Mouse (Mus musculus): ENCODE measurements around the gene Manba. TPM values are rescaled to one million over a fixed set of nuclear protein-coding genes. Genes with fewer than 3 reads are reported as not detected.
"Not testable (repeated sequence)": the region's sequence is repeated elsewhere in the genome, so short reads cannot be mapped to it uniquely, and the experiment has no call there.

Manba gene
- total RNA-seq, 2 experiments from 2014 or later: 16.3 to 17.6 TPM

DNA sequence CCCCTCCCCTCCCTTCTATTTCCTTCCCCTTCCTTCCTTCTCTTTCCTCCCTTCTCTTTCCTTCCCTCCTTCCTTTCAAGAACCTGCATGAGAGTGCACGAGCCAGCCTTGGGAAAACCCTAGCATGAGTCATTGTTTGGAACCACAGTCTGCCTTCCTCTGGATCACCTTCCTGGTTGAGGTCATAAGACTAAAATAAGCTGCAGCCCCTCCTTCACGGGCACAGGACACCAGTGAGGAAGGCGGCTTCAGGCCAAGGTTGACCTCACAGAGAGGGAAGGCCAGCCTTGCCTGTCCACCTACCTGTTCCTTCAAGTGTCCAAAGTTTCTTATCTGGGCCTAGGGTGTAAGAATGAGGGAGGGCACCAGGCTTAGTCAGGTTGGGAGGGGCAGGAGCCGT lies 36.6 kb downstream of the Manba start:
- intact Hi-C loops (cut with DNase I): loop anchor here (2.0 kb wide), 1 partner anchor 83 kb away; the partner anchor contains the start of gene Ube2d3
- DNase-seq: peak; percentile 85

DNA sequence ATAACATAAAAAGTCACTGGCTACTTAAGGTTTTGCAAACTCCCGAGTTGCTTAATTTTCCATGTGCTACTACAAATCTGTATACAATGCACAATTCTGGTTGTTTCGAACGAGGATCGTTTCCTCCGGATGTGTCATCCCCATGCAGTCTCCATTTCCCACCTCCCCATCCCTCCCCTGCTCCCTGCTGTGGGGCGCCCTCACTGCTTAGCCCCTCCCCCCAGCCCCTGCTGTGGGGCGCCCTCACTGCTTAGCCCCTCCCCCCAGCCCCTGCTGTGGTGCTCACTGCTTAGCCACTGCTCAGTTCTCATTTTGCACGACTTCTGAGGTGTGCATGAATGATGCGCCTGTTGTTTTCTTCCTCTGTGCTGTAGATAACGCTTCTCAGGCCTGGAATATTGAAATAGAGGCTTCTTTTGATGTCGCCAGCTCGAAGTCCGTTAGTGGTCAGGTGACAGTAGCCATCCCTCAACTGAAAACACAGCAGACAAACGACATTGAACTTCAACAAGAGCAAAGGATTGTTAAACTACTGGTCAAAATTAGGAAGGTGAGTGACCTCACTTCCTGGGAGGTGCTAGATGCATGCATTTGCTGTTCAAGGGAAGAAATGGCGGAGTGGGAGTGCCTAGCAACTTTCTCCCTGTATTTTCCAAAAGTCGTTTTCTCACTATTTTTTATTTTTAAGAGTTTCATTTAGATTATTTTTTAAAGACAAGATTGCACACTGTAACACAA lies 37.4 kb downstream of the Manba start:
- intact Hi-C loops (cut with DNase I): no loop called here

DNA sequence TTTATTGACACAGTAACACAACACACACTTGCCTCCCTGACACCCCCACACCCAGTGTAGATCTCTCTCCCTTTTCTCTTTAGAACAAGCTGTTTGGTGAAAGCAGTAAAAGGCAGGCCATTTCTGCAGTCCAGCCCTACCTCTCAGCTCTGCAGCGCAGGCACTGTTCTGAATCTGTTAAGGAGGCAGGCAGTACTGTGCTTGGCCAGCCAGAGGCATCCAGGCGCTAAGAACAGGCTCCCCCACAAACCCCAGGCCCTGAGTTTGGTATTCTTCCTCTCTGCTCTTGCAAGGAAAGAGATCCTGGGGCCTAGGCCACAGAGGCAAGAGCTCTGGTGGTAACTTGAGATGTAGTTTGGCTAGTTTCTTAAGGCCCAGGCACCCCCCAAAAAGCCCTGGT lies 39.5 kb downstream of the Manba start:
- DNase-seq; intact Hi-C loops (cut with DNase I): not testable (repeated sequence)

More for the DNA sequence above, 37.4 kb downstream of the Manba start:
- no peak for DNase-seq

DNA sequence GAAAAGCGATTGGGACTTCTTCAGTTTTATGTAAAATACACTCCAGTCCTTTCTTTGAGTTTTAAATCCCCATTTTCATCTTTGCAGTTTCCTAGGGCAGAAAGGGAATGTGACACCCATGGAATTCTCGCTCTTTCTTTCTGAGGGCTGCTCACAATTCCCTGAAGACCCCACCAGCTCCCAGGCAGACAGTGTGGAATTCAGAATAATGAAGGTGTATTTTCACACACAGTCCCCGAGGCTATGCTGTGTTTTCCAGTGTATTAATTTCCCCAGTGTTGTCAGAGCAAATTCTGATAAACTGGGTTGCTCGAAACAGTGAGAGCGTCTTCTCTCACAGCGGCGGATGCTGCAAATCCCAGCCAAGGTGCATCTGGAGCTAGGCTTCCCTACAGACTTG lies 44.3 kb downstream of the Manba start:
- DNase-seq: no peak
- intact Hi-C loops (cut with DNase I): loop anchor here (5.0 kb wide), 2 partner anchors 42 to 127 kb away; partner anchors contain the start of gene Manba

DNA sequence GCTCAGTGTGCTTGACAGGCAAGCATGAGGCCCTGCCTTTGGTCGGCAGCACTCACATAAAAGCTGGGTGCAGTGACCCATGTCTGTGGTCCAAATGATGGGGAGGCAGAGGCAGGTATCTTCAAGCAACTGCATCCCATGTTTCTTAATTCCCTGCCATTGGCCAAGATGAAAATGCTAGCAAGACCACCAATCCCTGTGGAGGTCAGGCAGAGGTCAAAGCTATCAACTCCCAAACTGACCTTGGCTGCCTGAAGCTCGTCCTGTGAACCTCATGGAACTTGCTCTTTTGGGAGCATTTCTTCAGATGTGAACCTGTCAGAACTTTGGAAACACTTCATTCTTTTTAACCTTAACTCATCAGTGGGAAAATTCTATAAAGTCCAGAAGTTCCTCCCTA lies 46.4 kb downstream of the Manba start:
- no peak for DNase-seq
- intact Hi-C loops (cut with DNase I): loop anchor here (5.0 kb wide), 2 partner anchors 44 to 129 kb away; partner anchors contain the start of gene Manba

DNA sequence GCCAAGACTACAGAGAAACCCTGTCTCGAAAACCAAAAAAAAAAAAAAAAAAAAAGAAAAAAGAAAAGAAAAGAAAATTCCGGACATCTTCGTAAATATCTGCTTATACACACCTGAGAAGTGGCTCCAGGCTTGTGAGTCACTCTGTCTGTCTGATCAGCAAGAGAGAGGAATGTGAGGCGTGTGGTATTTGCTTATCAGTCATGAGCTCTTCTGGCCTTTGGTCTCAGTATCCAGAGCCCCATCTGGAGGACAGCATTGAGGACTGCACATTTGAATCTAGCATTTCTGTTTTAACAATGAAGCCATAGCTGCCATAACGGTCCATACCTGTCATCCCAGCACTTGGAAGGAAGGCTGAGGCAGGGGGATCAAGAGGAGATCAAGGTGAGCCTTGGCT lies 48.7 kb downstream of the Manba start:
- no peak for DNase-seq
- intact Hi-C loops (cut with DNase I): loop anchor here (5.0 kb wide), 2 partner anchors 47 to 132 kb away; partner anchors contain the start of gene Manba

DNA sequence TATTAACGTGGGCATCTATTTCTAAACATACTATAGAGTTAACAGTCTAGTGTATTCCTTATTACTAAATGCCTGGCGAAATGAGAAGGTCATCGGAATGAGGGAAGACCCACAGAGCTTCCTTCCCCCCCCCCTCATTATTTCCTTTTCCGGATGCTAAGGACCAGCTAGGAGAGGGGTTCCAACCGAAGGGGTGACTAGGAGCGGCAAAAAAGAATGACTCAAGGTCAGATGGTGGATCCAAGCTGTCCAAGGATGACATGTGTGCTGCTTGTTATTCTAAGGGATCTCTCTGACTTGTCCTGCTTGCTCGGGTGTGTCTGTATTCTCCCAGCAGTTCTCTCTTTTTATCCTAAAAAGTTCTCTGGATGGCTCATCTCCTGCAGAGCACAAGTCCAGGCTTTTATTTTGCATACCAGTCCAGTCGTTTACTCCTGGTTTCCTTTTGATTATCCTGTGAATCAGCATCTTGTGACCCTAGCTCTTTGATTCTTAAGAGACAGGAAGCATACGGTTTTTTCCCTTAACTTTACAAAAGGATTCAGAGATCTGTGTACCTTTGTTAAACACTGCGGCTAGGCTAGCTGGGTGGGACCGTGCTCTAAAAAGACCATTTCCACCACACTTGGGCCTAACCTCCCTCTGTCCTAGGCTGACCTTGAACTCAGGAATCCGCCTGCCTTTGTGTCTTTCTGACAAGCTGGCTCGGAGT lies 61.0 kb downstream of the Manba start:
- no peak for DNase-seq
- intact Hi-C loops (cut with DNase I): no loop called here

DNA sequence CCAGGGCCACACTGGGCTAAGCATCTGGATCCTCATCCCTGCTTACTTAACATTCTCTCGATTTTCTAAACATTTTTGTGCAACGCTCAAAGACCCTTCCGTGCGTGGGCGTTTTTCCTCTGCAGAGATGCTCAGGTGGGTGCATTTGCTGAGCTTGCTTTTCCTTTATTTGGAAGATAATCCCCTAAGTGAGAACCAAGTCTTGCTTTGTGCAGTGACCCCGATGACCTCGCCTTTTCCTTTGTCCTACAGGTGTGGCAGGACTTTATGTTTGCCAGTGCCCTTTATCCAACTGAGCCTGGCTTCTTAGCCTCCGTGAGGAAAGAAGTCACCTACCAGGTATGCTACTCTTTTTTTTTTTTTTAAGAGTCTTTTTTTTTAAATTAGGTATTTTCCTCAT lies 61.9 kb downstream of the Manba start:
- DNase-seq: no peak
- intact Hi-C loops (cut with DNase I): no loop called here

DNA sequence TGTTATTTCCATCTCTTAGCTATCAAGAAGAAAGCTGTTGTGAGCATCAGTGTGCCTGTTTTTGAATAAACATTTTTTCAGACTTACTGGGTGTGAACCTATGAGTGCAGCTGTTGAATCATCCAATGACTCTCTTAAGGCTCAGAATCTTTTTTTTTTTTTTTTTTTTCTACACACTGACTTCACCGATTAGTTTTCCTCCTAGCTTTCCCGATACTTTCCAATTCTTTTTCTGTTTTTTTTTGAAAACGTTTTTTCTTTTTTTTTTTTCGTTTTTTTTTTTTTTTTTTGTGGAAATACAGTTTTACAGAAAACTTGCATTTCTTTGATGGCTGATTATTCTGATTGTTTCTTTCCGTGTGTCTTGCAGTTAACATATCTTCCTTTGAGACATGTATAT lies 67.5 kb downstream of the Manba start:
- DNase-seq: no peak
- intact Hi-C loops (cut with DNase I): no loop called here

DNA sequence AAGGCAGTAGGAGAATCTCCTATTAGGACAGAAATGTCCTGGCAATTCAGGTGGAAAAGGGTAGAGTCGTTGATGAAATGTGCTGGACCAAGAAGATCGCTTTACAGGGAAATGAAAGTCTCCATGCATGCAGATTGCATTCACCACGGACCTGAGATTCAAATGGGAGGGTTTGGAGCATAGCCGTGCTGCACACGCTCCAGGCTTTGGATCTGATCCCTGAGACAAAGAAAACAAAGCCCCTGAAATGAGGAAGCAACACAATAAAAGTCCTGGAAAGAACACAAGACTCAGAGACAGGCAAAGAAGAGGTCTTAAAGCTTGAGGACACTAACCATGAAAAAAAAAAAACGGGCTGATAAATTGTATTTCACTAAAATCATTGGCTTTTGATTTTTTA lies 69.8 kb downstream of the Manba start:
- intact Hi-C loops (cut with DNase I): no loop called here
- DNase-seq: no peak

DNA sequence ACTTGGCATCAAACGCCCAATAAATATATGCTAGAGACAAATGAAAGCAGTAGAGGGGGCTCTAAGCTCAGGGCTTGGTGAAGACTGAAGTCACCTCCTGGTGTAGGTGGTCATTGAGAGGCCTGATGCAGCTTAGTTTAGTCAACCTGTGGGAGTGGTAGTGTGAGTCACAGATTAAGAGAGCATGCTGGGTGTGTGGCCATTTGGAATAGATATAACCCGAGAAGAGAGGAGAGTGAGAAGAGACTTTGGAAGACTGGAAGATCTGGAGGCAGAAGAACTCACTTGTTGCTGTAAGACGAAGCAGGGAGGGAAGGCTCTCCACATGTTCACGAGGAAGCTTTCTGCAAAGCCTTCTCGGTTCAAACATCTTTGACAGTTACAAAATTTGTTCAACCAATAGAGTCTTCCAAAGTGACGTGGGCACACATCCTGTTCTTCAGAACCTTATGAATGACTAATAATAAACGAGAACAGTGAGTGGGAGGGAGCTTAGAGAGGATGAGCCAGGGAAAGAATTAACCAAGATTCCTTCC lies 70.7 kb downstream of the Manba start:
- intact Hi-C loops (cut with DNase I): loop anchor here (2.0 kb wide), 1 partner anchor 157 kb away; no protein-coding TSS in a partner anchor
- peak in 1 of 2 experiments; percentile 39 for DNase-seq

DNA sequence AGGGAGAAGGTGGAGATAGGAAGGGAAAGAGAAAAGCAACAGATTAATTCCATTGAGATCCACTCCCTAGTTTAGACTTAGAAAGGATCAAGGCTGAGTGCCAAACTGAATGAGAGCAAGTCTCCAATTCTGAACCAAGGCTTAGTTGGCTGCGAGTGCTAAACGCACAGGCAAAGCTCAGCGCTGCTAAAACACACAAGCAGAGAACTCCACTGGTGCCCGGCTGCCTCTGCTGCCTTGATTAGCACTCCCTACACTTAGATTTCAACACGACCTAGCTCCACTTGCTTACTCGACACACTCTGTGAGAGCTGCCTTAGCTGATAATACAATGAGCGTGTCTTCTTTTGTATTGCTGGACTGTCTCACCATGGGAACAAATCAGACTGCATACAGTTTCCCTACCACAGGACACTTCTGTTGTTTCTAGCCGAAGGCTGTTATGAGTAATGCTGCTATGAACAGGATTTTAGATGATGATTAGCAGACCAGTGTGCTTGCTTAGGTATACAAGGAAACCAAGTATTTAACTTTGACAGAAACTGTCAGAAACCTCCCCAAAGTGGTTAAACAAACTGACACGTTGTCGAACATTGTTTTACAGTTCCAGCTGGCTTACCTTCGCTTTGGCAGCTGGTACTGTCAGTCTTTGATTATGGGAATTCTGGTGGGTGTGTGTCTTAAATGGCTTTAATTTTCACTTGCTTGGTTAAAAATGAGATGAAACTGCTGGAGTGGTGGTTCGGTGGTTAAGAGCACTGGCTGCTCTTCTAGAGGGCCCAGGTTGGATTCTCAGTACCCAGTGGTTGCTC lies 71.6 kb downstream of the Manba start:
- DNase-seq: peak in 1 of 2 experiments; percentile 27
- intact Hi-C loops (cut with DNase I): loop anchor here (2.0 kb wide), 1 partner anchor 156 kb away; no protein-coding TSS in a partner anchor

DNA sequence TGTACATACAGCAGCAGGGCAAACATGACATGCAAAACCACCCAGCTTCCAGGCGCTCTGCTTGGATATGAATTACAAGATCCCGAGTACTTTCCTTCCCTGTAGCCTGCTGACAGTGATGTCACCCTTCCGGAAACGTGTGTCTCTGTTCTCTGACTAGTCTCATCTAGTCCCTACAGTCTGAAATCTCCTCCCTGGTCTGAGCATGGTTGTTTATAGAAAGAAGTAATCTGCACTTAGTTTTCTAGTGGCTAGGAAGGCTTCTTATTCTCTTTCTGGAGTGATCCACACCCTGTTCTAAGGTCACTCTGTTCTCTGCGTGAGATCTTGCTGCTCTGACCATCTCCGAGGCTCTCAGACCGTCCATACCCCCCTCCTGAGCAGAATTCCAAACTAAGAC lies 76.6 kb downstream of the Manba start:
- intact Hi-C loops (cut with DNase I): no loop called here
- DNase-seq: no peak

DNA sequence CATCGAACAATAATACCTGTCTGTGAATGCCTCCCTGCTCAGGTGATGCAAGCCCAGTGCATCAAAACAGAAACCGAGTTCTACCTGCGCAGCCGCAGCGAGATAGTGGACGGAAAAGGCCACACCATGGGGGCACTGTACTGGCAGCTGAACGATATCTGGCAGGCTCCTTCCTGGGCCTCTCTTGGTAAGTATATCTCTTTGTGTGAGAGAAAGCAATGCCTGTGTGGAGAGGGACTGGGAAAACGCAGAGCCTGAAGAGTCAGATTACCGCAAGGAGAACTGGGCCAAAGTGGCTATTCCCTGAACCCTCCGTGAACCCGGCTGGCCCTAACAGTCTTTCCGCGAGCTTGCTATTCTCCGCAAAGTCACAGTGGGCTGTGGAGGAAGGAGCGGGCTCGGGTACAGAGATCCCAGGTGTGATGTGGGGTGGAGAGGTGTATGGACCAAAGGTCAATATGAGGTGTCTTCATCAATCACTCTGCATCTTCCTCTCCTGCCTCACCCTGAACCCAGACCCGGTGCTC lies 77.8 kb downstream of the Manba start:
- DNase-seq: no peak
- intact Hi-C loops (cut with DNase I): no loop called here

DNA sequence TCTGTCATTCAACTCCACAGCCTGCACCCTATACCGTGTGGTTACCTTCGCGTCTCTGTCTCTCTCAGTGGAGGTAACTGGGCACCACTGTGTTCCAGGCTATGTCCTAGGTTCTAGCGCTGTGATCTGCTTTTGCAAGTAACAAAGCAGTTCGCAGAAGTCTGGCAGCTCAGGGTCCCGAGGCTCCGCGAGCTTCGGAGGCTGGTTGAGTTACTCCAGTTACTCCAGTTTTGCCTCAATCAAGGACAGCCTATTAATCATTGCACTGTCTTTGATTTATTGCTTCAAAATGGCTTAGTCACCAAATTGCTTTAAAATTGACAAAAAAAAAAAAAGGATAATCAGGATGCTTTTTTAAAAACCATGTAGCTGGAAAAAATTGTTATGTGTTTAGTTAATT lies 79.3 kb downstream of the Manba start:
- DNase-seq: no peak
- intact Hi-C loops (cut with DNase I): no loop called here

DNA sequence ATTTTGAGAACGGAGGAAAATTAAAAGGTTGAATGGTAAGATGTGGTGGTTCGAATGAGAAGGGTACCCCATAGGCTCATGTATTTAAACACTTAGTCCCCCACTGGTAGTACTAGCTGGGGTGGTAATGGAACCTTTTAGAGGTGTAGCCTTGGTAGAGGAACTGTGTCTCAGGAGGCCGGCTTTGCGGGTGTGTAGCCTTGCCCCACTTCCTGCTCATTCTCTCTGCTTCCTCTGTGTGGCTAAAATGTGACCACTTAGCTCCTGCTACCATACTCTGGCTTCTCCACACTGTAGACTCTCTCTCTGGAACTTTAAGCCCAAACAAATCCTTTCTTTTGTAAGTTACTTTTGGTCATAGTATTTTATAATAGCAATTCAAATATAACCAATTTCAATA lies 79.9 kb downstream of the Manba start:
- intact Hi-C loops (cut with DNase I): no loop called here
- no peak for DNase-seq

DNA sequence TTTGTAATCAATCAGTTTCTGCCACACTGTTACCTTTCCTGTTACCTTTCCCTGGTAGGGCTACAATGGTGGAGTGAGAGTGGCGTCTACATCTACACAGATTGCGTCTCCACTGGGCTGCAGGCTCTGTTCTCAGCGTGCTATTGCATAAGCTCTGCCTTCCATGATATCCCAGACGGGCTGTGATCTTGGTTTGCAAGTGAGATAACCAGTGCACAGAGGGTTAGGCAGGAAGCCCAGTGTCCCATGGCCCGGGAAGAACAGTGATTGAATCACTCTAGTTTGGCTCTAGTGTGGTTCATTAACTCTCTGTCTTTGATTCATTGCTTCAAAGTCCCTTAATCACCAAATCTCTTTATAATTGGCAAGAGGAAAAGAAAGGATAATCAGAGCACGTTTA lies 82.5 kb downstream of the Manba start:
- intact Hi-C loops (cut with DNase I): no loop called here

DNA sequence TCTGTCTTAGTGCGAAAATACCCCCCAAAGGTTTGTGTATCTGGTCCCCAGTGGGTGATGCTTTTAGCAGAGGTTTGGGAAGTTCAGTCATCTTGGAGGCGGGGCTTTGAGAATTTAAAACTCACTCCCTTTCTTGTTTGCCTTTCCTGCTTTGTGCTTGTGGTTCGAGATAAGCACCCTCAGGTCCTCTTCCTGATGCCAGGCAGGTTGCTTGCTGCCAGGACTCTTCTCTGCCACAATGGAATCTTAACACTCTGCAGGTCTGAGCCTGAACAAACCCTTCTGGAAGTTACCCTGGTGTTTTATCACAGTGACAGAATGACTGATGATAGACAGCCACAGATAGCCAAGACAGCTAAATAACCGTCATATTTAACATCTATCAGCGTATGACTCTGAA lies 83.2 kb downstream of the Manba start:
- intact Hi-C loops (cut with DNase I): no loop called here
- DNase-seq: no peak

More for the DNA sequence above, 82.5 kb downstream of the Manba start:
- peak; percentile 55 to 57 for DNase-seq

DNA sequence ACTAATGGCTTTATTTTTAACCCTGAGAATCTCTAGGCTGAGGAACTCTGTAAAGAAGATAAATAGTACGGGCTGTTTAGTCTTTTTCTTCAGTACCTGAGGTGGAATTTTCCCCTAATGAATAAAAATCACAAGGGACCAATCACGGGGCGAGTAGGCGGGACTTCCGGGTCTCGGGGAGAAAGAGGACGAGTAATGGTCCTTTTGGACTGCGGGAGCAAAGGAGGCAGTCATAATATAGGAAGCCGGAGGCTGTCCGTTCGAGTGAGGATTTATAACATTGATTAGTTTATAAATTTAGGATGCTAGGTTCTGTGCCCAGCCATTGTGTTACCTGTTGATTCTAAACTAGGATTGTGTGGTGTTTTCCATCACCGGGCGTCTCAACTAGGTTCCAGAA lies 86.1 kb downstream of the Manba start:
- DNase-seq: no peak
- intact Hi-C loops (cut with DNase I): no loop called here

DNA sequence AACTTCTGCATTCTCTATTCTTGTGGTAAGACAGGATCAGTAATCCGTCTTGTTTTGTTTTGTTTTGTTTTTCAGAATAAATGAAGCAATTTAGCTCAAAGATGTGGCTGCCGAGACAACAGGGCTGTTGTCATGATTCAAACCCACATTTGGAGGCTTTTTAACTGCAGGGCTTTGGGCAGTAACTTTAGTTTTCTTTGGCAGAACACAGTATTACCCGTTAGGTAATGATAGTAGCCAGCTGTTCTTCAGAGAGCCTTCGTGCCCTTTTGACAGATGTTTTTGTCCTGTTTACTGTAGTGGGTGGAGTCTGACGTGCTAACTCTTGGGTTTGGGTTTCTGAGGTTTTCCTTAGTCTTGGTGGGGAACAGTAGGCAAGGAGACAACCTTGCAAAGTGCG lies 87.6 kb downstream of the Manba start:
- DNase-seq: no peak
- intact Hi-C loops (cut with DNase I): no loop called here

Measured in heart, postnatal 36 days (tissue).